Mouse (Mus musculus): ENCODE data around the gene Cd248.

DNA sequence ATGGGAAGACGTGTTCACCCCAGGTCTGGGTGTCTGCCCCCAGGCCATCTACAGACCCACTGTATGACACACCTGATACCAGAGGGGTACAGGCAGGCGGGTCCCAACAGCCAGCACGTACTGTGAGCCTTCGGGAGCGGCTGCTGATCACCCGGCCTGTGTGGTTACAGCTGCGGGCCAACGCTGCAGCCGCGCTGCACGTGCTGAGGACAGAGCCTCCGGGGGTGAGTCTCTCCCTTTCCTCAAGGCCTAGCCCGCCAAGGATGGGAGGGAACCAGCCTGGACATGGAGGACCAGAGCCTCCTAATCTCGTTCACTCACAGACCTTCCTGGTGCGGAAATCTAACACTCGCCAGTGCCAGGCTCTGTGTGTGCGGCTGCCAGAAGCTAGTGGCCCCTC lies 16.8 kb upstream of the Cd248 start:
- no peak for TF ChIP-seq POLR2A (IDR thresholded peaks at IDR 0.05; ENCODE audit: borderline replicate concordance, extremely low read depth, insufficient read depth, insufficient read length, poor library complexity, severe bottlenecking)
- TF ChIP-seq CTCF (IDR thresholded peaks at IDR 0.05; ENCODE audit: borderline replicate concordance, extremely low read depth, insufficient read depth, insufficient read length) = no peak

Measured in brain, embryonic 14.5 days (tissue).